Mouse (Mus musculus) neutrophil, adult 65 days (primary cell): Measurements from ENCODE around the gene Twist1. TPM values are rescaled to one million over a fixed set of nuclear protein-coding genes. Genes with fewer than 3 reads are reported as not detected.

Source experiments
- total RNA-seq: library from RNA; stranded (reverse); gene quantifications from 2 replicates; pipeline ENCODE4 v1.2.4, GENCODE M21; 2023

Gene Twist1
- total RNA-seq = not detected in 2 replicates

DNA sequence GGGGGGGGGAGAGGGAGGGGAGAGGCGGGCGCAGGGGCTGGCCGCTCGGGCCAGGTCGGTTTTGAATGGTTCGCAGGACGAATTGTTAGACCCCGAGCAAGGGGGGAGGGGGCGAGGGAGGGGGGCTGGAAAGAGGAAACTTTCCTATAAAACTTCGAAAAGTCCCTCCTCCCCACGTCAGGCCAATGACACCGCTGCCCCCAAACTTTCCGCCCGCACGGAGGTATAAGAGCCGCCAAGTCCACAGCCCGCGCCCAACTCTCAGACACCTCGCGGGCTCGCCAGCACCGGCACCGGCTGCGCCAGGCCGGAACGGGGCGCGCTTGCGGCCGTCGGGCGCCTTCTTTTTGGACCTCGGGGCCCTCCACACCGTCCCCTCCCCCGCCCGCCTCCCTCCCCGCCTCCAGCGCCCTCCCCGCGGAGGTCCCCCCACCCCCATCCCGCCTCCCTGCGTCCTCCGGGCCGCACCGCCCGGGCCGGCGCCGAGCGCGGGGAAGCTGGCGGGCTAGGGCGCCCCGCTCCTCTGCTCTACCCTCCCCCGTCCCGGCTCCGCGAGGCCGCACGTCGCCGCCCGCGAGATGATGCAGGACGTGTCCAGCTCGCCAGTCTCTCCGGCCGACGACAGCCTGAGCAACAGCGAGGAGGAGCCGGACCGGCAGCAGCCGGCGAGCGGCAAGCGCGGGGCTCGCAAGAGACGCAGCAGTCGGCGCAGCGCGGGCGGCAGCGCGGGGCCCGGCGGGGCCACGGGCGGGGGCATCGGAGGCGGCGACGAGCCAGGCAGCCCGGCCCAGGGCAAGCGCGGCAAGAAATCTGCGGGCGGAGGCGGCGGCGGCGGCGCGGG is at the start of gene Twist1:
Twist1 (plus strand) TSS at position 272 of the 841 bp plus-strand sequence.

DNA sequence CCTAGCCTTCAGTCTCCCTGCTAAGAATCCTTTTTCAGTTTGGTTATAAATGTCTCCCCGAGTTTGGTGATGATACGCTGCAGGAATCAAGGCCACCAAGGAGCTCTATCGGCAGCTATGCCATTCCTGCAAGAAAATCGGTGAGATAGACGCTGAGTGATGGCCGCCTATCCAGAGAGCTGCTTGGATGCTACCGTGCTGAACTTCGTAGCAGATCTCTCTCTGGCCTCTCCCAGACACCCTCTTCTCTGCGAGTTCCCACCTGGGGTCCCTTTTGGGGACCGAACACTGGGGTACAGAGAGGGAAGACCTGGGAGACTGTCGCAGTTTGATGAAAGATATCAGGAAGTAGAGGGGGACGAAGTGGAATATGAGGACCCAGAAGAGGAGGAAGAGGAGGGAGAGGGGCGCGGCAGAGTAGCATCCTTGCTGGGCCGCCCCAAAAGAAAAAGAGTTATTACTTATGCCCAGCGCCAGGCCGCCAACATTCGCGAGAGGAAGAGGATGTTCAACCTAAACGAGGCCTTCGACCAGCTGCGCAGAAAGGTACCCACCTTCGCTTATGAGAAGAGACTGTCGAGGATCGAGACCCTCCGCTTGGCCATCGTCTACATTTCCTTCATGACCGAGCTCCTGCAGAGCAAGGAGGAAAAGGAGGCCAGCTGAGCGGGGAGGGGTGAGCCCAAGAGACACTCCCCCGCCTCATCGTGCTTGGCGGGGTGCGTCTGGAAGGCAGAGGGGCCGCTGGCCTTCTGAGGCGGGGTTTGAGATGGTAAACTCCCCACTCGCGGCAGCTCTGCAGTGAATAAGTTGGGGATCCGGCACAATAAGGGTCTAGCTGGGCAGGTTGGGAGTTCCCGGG is 28.9 kb upstream of the Twist1 start, which contains the start of gene Ferd3l:
Ferd3l (plus strand) TSS at position 95 of the 862 bp plus-strand sequence.

Other genes with a start within 250 kb of the Twist1 start
- gene Ferd3l, start 29.2 kb upstream of the Twist1 start, total RNA-seq = not detected in 2 replicates